ENCODE assay signal across 27 mouse cellular contexts in the genomic region with DNA sequence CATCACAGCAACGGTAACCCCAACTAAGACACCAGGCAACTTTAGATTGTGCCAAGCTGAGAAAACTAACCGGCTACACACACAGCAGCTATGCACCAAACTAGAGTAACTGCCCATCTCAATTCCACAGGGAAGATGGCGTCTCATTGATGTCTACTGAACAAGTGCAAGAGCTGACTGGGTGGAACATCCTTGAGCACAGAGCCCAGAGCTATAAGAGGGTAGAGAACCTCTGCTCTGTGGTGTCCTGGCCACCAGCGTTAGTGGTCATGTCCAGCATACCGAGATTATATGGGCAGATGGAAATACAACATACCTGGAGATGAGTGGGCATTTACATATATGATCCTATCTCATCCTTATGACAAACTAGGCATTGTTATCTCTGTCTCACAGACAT. TPM values are rescaled to one million over a fixed set of nuclear protein-coding genes. Genes with fewer than 3 reads are reported as not detected.
DNase-seq lines count a peak whose midpoint lies in the region; ATAC-seq and TF ChIP-seq lines count a peak whose summit lies in the region.
"Had no signal": no experiment of that assay in that cellular context is flagged by ENCODE, and none has a peak within 500 bp of the region (broad histone marks: within the 10 kb centered on the region; RNA-seq: fewer than 3 reads in every experiment).

No protein-coding gene starts in this region.

- no peak overlapping the region for H3K9ac ChIP-seq in midbrain, embryonic 11.5 days (ENCODE audit: low read length)
- no peak overlapping the region for H3K9ac ChIP-seq in MEL (ENCODE audit: control insufficient read depth, low read depth, low read length, poor library complexity, severe bottlenecking)
- H3K9ac ChIP-seq in intestine, embryonic 15.5 days, result no peak overlapping the region

- DNase-seq in heart, adult 11 months, result peak; percentile 61
- no peak for DNase-seq in heart, postnatal 14 days
- peak; percentile 64 for DNase-seq in midbrain, embryonic 11.5 days (ENCODE audit: low spot score, missing footprints)
- no peak for DNase-seq in midbrain, embryonic 10.5 days (ENCODE audit: low spot score)
- no peak for DNase-seq in MEL (ENCODE audit: low read depth, low spot score)
- DNase-seq: adrenal gland, adult 2 months; adrenal gland, adult 8-10 months; adrenal gland, postnatal 10 days; adrenal gland, postnatal 14 days; adrenal gland, postnatal 25 days; adrenal gland, postnatal 36 days; B cell, adult 2 months; cerebellum, adult 11 months; cerebellum, adult 11-12 months; cerebellum, adult 18-20 months; cerebellum, adult 2 months had no signal

- no peak overlapping the region for H3K4me3 ChIP-seq in midbrain, embryonic 11.5 days (ENCODE audit: low read depth, low read length)
- no peak overlapping the region for H3K4me3 ChIP-seq in midbrain, embryonic 10.5 days
- no peak overlapping the region for H3K4me3 ChIP-seq in MEL (ENCODE audit: control insufficient read depth in 1 of 2, insufficient read depth in 1 of 2, low read depth in 2 of 2, low read length in 2 of 2)
- H3K4me3 ChIP-seq in intestine, embryonic 15.5 days (replicated peaks), result no peak overlapping the region

- intact Hi-C loops in heart, postnatal 14 days (cut with DNase I), result no loop called here

- H3K4me1 ChIP-seq in midbrain, embryonic 11.5 days (ENCODE audit: control insufficient read depth, insufficient read depth, low read length), result no peaks in the 10 kb centered on the region
- H3K4me1 ChIP-seq in midbrain, embryonic 10.5 days, result peaks cover 9% of the 10 kb centered on the region; the same call in 1 of the 2 replicates
- H3K4me1 ChIP-seq in MEL (ENCODE audit: control insufficient read depth in 1 of 2, insufficient read depth in 2 of 2, low read length in 2 of 2), result no peaks in the 10 kb centered on the region; a peak in 1 of 4 replicates
- 0 out of 2 replicates have a peak, but pooled peaks cover 1% of the 10 kb centered on the region for H3K4me1 ChIP-seq in intestine, embryonic 15.5 days (replicated peaks)

- no peak for TF ChIP-seq POLR2A in MEL (IDR thresholded peaks at IDR 0.05; ENCODE audit: control insufficient read depth in 1 of 2, insufficient read depth in 1 of 2, low read depth in 1 of 2, low read length in 2 of 2, poor library complexity in 1 of 2)

- no peaks in the 10 kb centered on the region for H3K36me3 ChIP-seq in midbrain, embryonic 11.5 days (ENCODE audit: control insufficient read depth, insufficient read depth, low read length)
- no peaks in the 10 kb centered on the region for H3K36me3 ChIP-seq in midbrain, embryonic 10.5 days
- H3K36me3 ChIP-seq in MEL (ENCODE audit: control insufficient read depth in 1 of 2, insufficient read depth in 2 of 2, low read length in 2 of 2), result no peaks in the 10 kb centered on the region
- H3K36me3 ChIP-seq in intestine, embryonic 15.5 days, result no peaks in the 10 kb centered on the region

- H3K79me2 ChIP-seq in MEL (ENCODE audit: control insufficient read depth, insufficient read depth, low read length, poor library complexity), result no peaks in the 10 kb centered on the region

- no peaks in the 10 kb centered on the region for H3K27me3 ChIP-seq in midbrain, embryonic 11.5 days (ENCODE audit: control insufficient read depth, insufficient read depth, low read length)
- H3K27me3 ChIP-seq in midbrain, embryonic 10.5 days (ENCODE audit: low read depth, poor library complexity, severe bottlenecking), result 0 out of 2 replicates have a peak, but pooled peaks cover 1% of the 10 kb centered on the region
- H3K27me3 ChIP-seq in MEL (ENCODE audit: control insufficient read depth in 1 of 2, insufficient read depth in 2 of 2, low read length in 2 of 2), result no peaks in the 10 kb centered on the region
- H3K27me3 ChIP-seq in intestine, embryonic 15.5 days (replicated peaks), result no peaks in the 10 kb centered on the region
- H3K27me3 ChIP-seq: CH12.LX, Patski had no signal

- TF ChIP-seq RAD21 in MEL (IDR thresholded peaks at IDR 0.05; ENCODE audit: low read depth, low read length), result no peak

- no peak for TF ChIP-seq CTCF in MEL (IDR thresholded peaks at IDR 0.05 in 2 of 3, conservative IDR thresholded peaks at IDR 0.05 in 1 of 3; ENCODE audit: control insufficient read depth in 1 of 3, insufficient read depth in 1 of 3, low read depth in 2 of 3, low read length in 3 of 3, poor library complexity in 1 of 3, severe bottlenecking in 1 of 3)

- H3K9me3 ChIP-seq in midbrain, embryonic 11.5 days (ENCODE audit: control insufficient read depth, low read length), result no peaks in the 10 kb centered on the region
- H3K9me3 ChIP-seq in midbrain, embryonic 10.5 days (replicated peaks), result no peaks in the 10 kb centered on the region
- no peaks in the 10 kb centered on the region for H3K9me3 ChIP-seq in MEL (replicated peaks; ENCODE audit: insufficient read depth, low read length)
- H3K9me3 ChIP-seq in intestine, embryonic 15.5 days, result no peaks in the 10 kb centered on the region

- no peak overlapping the region for H3K27ac ChIP-seq in midbrain, embryonic 11.5 days (ENCODE audit: low read depth, low read length)
- H3K27ac ChIP-seq in midbrain, embryonic 10.5 days (replicated peaks), result no peak overlapping the region
- H3K27ac ChIP-seq in MEL (ENCODE audit: control insufficient read depth, low read depth, low read length), result no peak overlapping the region
- no peak overlapping the region for H3K27ac ChIP-seq in intestine, embryonic 15.5 days

- WGBS in midbrain, embryonic 11.5 days, result 90% methylated on average over 5 of the region's 5 CpGs
- 94% methylated on average over 5 of the region's 5 CpGs for WGBS in midbrain, embryonic 10.5 days
- 95% methylated on average over 5 of the region's 5 CpGs for WGBS in intestine, embryonic 15.5 days

- no peak for ATAC-seq in midbrain, embryonic 11.5 days (ENCODE audit: low FRiP score)
- ATAC-seq in intestine, embryonic 15.5 days, result no peak
- ATAC-seq: activated CD4-positive, CD25-positive, alpha-beta regulatory T cell, adult 4 months; CD4-positive, CD25-positive, alpha-beta regulatory T cell, adult 4 months; Patski had no signal

- TF ChIP-seq EP300 in MEL (IDR thresholded peaks at IDR 0.05; ENCODE audit: low read depth in 1 of 2, low read length in 2 of 2), result no peak

- no peak overlapping the region for H3K4me2 ChIP-seq in midbrain, embryonic 11.5 days
- no peak overlapping the region for H3K4me2 ChIP-seq in intestine, embryonic 15.5 days (replicated peaks)

TF ChIP-seq in MEL, 35 proteins besides CTCF, POLR2A, EP300 and RAD21:
- TF ChIP-seq BHLHE40 (IDR thresholded peaks at IDR 0.05; ENCODE audit: borderline replicate concordance, low read depth, low read length) (no peak), TAL1 (IDR thresholded peaks at IDR 0.05; ENCODE audit: low read length) (0 out of 2 replicates have a peak, but pooled peaks have one; percentile 34)

RNA-seq across cellular contexts. Expression of a gene that starts 25.1 kb away (rescaled TPM):
- not detected for total RNA-seq in heart, postnatal 14 days (2021)
- polyA plus RNA-seq in midbrain, embryonic 11.5 days (2014; fragmentation: Nextera tagmentation; extraction: Ambion mirVana), result not detected in 2 replicates
- polyA plus RNA-seq in midbrain, embryonic 10.5 days (2016; fragmentation: Nextera tagmentation; extraction: Ambion mirVana), result not detected in 2 replicates
- total RNA-seq in MEL (2012; rRNA removed), result not detected in 2 replicates
- polyA plus RNA-seq in MEL (2012; ENCODE audit: insufficient read depth in 1 of 2, insufficient read length in 2 of 2, low read depth in 1 of 2, low replicate concordance in 2 of 2, missing spikeins in 1 of 2), result not detected
- not detected in 2 replicates for polyA plus RNA-seq in intestine, embryonic 15.5 days (2015; fragmentation: Nextera tagmentation; extraction: Ambion mirVana)
- total RNA-seq: adrenal gland, adult 18-20 months; adrenal gland, adult 2 months; adrenal gland, adult 8-10 months; adrenal gland, postnatal 10 days; adrenal gland, postnatal 14 days; adrenal gland, postnatal 25 days; adrenal gland, postnatal 36 days; adrenal gland, postnatal 4 days; CH12.LX; ES-E14; G1E had no signal
- polyA plus RNA-seq: activated CD4-positive, CD25-positive, alpha-beta regulatory T cell, adult 4 months; adrenal gland, adult 2 months; brain, embryonic 14.5 days; C2C12; CD4-positive, CD25-positive, alpha-beta regulatory T cell, adult 4 months; G1E; Patski had no signal

RNA-seq across cellular contexts. Expression of a gene that starts 54.6 kb away (rescaled TPM):
- 1 to 10 TPM; 6.3 to 7.8 TPM for total RNA-seq in heart, postnatal 14 days (2021)
- 29.3 and 33.0 TPM in 2 replicates for polyA plus RNA-seq in midbrain, embryonic 11.5 days (2014; fragmentation: Nextera tagmentation; extraction: Ambion mirVana)
- 21.7 and 29.5 TPM in 2 replicates for polyA plus RNA-seq in midbrain, embryonic 10.5 days (2016; fragmentation: Nextera tagmentation; extraction: Ambion mirVana)
- total RNA-seq in MEL (2012; rRNA removed), result 11.9 and 12.2 TPM in 2 replicates
- polyA plus RNA-seq in MEL (2012; ENCODE audit: insufficient read depth in 1 of 2, insufficient read length in 2 of 2, low read depth in 1 of 2, low replicate concordance in 2 of 2, missing spikeins in 1 of 2), result 10 to 100 TPM in 1 of 2 experiments, not detected in 1; 20.5 TPM
- 36.3 and 42.0 TPM in 2 replicates for polyA plus RNA-seq in intestine, embryonic 15.5 days (2015; fragmentation: Nextera tagmentation; extraction: Ambion mirVana)

RNA-seq across cellular contexts. Expression of a gene that starts 54.7 kb away (rescaled TPM):
- 10 to 100 TPM; 44.8 to 45.9 TPM for total RNA-seq in heart, postnatal 14 days (2021)
- 1.8 and 2.9 TPM in 2 replicates for polyA plus RNA-seq in midbrain, embryonic 11.5 days (2014; fragmentation: Nextera tagmentation; extraction: Ambion mirVana)
- 4.8 and 5.2 TPM in 2 replicates for polyA plus RNA-seq in midbrain, embryonic 10.5 days (2016; fragmentation: Nextera tagmentation; extraction: Ambion mirVana)
- total RNA-seq in MEL (2012; rRNA removed), result 8.5 and 16.7 TPM in 2 replicates
- 10 to 100 TPM in 1 of 2 experiments, not detected in 1; 25.1 TPM for polyA plus RNA-seq in MEL (2012; ENCODE audit: insufficient read depth in 1 of 2, insufficient read length in 2 of 2, low read depth in 1 of 2, low replicate concordance in 2 of 2, missing spikeins in 1 of 2)
- polyA plus RNA-seq in intestine, embryonic 15.5 days (2015; fragmentation: Nextera tagmentation; extraction: Ambion mirVana), result 45.1 and 58.0 TPM in 2 replicates
- total RNA-seq: CH12.LX had no signal

Comparison
In these comparisons a context has a peak if more than half of its experiments do, and no peak if none do; other contexts are left out.
1. DNase-seq: peak in heart, adult 11 months (single experiment) and midbrain, embryonic 11.5 days (single experiment); none in heart, postnatal 14 days (0 of 2), midbrain, embryonic 10.5 days (single experiment) and MEL (single experiment).